Mouse (Mus musculus): ENCODE measurements around the gene Atp1a2.

The Atp1a2 gene

DNA sequence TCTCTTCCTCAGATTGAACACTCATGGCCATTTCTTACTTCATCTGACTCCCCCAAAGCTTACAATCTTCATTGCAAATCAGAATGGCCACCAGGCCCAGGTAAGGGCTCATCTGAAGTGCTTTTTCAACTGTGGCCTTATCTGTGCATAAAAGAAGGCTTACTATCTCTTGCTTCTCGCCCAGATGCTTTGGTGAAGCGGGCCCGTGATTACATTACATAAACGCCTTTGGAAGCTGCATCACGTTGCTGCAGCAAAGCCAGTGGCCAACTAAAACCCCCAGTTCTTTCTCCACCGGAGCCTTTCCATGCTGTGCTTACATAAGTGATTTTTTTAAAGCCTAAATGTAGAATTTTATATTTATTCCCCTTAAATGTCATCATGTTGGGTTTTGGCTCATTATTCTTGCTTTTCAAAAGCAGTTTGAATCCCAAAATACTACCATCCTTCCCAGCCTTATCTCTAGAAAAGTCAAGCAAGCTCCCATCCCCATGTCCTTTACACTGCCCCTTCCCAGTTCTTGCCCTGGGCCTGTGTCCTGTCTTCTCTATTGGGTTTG is 26.0 kb upstream of the Atp1a2 start:
- DNase-seq, result no peak

GRCm38 (mm10) chr1:172323298-172323697 is 25.4 kb upstream of the Atp1a2 start:
- no peak for DNase-seq

- DNase-seq, result no peak
Measured at GRCm38 (mm10) chr1:172322725-172323124, 24.9 kb upstream of the Atp1a2 start.

DNA sequence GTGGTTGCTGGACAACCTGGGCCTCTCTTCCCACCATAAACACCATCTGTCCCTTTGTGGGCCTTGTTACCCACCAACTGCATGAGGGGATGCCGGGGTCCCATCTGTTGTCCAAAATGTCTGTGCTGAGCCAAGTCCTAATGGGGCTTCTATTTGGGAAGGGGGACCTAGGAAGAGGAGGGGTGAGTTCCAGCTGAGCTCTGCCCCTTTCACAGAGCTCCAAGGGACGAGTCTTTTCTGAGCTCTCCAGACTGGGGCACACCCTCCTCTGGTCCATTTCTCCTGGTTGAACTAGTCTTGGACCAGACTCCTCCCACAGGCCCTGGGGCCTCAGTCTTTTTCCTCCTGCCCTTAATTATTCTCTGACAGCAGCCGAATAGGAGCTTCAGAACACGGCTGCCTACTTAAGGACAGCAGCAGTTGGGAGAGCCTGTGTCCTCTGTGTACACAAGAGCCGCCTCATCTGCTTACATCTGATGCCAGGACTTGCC is 22.1 kb upstream of the Atp1a2 start:
- no peak for DNase-seq

DNA sequence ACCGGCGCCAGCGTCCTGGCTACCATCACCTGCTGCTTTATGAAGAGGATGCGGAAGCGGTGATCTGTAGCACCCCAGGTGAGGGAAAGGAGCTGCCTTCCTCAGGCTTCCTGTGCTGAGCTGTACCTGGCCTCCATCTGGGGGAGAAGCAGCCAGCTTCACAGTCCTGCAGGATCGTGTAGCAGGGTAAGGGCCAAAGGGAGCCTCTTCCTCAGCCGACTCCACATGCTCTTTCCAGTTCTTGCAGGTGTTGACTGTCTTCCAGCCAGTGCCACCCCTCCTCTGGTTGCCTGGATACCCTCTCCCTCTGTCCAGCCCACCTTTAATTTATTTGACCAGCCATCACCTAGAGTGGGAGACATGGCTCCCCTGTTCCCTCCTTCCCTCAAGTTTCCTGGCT is 21.5 kb upstream of the Atp1a2 start:
- no peak for DNase-seq

DNA sequence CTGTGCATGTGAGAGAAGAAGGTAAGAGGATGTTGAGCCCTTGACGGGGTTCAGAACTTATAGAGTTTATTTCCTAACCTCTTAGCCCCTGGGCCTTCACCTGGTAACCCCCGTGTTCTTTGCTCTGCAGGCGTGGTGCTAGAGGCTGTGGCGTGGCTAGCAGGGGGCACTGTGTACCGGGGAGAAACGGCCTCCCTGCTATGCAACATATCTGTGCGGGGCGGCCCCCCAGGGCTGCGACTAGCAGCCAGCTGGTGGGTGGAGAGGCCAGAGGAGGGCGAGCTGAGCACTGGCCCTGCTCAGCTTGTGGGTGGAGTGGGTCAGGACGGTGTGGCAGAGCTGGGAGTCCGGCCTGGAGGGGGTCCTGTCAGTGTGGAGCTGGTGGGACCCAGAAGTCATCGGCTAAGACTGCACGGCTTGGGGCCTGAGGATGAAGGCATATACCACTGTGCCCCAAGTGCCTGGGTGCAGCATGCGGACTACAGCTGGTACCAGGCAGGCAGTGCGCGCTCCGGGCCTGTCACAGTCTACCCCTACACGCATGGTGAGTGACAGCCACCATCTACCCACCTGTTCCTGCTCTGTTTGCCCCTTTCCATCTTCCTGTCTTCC is 20.7 kb upstream of the Atp1a2 start:
- no peak for DNase-seq

- no peak for DNase-seq
Measured at GRCm38 (mm10) chr1:172317946-172318345, 20.1 kb upstream of the Atp1a2 start.

DNA sequence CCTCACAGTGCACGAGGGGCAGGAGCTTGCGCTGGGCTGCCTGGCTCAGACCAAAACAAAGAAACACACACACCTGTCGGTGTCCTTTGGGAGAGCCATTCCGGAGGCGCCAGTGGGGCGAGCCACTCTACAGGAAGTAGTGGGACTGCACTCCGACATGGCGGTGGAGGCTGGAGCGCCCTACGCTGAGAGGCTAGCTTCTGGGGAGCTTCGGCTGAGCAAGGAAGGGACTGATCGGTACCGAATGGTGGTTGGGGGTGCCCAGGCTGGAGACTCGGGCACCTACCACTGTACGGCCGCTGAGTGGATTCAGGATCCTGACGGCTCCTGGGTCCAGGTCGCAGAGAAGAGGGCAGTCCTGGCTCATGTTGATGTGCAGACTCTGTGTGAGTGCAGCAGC is 19.6 kb upstream of the Atp1a2 start:
- DNase-seq, result no peak

DNA sequence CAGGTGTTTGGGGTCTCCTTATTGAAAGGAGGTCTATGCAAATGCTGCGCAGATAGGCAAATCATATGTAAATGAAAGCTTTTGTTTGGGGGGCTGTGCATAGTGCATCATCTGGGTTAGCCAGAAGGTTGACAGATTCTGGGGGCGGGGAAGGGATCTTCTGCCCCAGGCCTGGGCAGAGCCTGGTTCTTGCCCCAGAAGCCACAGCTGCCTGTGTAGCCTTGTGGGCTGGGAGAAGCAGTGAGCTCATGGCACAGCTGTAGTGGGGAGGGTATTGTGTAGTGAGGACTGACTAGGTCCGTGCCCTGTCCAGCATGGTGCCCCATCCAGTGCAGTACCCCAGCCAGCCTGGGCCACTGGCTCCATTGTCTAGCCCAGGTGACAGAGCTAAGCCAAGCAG is 17.0 kb upstream of the Atp1a2 start:
- no peak for DNase-seq

DNA sequence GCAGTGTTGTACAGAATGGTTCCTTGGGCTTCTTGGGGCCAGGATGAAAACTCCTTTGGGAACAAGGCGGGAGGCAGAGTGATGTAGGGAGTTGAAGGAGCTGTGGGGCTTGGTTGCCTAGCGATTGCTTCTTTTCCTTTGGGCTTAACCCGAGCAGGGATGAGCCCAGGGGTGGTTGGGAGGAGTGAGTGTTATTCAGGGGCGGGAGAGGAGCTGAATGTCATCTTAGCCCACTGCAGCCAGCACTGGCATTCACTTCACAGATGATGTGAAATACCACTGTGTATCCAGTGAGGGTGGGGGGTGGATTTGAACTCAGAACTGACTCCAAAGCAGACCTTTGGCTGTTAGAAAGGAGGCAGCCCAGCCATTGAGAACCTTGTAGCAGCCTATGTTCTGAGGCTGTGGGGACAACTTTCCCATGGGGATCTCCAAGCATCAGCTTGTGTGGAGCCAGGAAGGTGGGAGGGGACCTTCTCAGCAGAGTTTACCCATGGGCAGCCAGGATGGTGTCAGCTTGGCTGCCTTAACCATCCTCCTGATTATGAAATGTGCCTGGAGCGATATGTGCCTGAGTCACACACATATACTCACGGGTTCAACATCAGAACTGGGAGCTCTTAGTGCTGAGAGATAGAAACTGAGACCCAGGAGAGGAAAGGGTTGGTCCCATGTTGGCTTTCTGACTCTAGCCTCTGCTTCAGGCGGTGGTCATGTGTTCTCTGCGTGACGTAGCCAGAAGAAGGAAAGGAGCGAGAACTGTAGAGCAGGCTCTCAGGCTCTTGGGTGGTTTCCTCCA is 15.9 kb upstream of the Atp1a2 start:
- no peak for DNase-seq

- DNase-seq, result no peak
Measured at GRCm38 (mm10) chr1:172312768-172313561, 15.1 kb upstream of the Atp1a2 start.

DNA sequence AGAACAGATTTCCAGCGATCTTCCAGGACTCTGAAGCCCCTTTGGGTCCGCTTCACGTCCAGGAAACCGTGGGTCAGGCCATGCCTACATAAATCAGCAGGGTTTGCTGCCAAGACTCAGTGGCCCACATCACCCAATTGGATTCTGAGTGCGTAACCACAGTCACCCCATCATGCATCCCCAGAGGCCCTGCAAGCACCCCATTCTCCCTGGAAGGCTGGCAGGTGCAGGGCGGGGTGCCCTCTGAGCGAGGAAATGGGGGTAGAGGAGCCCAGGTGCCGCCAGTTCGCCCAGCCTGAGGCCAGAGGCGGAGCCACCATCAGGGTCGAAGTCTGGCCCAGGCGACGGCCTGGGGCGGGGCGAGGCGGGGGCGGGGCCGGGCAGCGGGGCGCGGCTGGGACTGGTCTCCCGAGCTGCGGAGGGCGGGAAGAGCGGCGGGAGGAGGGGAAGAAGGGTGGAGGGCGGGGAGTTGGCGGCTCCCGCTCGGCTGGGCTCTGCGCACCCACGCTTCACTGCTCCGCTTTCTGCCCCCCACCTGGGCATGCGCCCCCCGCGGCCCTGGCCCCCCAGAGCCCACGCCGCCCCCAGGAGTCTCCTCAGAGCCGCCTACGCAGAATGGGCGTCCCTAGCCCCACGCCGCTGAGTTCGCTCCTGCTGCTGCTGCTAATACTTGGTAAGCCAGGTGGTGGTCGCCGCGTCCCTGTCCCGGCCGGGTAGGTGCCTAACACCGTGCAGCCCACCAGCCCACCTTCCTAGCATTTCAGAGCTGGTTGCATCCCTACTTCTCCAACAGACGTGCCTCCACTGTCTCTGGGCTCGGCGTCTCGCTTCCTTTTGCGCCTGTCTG is 14.3 kb upstream of the Atp1a2 start:
- peak; percentile 94 for DNase-seq

DNA sequence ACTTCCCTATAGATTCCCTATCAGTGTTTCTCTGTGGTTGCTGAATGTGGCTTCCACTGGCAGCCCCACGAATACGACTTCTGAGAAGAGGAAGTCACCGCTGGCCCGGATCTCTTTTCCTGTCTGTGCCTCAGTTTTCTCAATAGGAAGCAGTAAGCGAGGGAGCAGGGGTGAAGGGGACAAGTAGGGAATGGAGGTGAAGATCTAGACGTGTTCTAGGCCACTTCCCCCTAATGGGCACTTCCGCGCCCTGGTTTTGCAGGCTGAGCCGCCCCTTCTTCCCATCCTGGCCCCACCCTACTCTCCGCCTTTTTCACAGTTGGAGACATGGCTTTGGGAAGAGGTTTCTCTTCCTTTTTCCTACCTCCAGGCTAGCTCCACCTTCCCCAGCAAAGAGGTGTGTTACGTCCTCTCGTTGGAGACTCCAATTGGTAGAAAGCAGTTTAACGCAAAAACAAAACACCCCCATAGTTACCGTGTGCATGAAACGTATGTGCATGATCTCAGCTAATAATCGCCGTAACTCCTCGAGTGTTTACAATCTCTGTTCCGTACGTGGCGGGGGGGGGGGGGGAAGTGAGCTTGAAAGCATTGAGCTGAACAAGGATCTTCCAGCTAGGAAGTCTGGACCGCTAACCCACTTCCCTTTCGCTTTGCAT is 13.5 kb upstream of the Atp1a2 start:
- peak; percentile 50 for DNase-seq

DNA sequence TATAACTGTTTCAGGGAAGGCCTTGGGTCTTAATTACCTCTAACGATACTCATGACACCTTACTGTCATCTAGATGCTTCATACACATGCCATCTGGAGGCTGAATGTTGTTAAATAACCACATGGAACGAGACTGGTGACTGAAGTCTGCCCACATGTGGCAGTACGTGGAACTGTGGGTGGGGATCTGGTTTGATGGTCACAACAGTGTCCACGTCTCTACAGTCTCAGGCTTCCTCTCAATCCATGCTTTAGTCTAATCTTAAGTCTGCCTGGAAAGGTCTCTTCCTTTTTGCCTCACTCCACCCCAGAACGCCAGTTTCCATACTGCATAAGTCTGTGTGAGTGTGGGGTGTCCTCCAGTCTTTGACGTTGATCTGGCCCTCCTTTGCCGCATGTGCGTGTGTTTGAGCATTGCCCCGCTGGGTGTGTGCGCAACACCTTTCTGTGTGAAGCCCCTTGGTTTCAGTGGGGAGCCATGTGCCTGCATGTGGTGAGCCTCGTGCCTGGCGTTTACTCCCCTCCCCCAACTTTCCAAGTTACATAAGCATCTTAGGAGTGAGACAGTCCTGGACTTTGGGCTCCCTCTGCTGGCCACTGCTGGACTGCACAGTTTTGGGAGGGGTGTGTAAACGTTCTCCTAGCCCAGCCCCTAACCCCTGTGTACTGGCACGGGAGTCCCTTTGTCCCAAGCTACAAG is 12.0 kb upstream of the Atp1a2 start:
- DNase-seq, result peak; percentile 90

DNA sequence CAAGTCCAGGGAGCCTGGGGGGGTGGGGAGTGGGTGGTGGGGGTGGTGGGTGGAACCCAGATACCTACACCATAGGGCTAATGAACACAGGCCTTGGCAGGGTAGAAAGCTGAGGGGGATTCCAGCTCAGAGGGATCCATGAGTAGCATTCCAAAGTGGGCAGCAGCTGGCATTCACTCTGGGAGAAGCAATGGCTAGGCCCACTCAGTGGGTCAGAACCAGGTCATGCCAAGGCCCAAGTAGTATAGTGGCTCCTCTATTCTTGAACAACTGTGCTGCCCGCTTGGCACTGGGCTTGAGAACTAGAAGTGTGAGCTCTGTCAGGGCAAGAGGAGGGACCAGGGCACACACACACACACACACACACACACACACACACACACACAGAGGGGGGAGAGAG is 10.5 kb upstream of the Atp1a2 start:
- no peak for DNase-seq

- DNase-seq, result no peak
Measured at GRCm38 (mm10) chr1:172307936-172308335, 10.1 kb upstream of the Atp1a2 start.

DNA sequence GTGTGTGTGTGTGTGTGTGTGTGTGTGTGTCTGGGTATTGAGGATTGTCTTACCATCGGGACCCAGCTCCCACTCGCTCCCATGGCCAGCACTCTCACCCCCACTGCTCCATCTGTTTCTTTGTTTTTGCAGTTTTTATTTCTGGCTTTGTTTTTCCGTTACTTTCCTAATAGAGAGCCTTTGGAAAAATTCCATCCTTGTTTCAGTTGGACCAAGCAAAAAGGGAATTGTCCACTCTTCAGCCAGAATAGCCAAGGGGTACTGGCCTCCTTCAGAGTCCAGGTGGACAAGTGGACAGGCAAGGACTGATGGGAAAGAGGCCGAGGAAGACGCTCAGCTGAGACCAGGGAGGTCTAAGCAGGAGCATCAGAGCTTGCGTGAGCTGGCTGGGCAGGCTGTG is 9.0 kb upstream of the Atp1a2 start:
- DNase-seq, result no peak

DNA sequence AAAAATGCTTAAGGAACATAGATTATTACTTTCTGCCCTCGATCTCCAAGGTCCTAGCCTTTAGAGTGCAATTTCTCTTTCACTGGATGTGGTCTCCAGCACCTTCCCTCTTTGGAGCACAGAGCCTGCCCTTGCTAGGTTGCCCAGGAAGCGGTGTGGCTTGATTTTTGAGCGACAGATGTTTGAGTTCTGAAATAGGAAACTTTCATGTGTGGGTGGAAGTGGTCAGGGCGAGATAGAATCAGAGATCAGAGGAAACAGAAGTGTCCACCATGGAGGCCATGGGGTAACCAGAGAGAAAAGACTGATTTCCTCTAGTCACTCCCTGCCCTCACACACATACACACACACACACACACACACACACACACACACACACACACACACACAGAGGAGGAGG is 8.3 kb upstream of the Atp1a2 start:
- DNase-seq, result no peak

DNA sequence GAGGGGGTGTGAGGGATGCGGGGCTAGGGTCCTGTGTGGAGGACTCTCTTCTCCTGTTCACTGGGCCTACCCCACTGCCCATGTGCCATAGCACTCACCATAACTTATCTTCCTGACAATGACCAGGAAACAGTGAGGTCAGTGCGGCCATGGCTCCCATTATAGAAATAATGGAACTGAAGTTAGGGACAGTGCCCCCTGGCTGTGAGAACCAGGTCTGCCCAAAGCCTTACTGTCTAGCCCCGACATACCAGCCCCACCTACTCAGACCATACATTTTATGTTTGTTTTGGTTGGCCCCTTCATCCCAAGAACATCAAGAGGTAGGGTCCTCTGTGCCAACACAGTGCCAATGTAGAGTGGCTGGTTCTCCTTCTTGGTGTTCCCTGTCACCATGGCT is 7.8 kb upstream of the Atp1a2 start:
- DNase-seq, result no peak

GRCm38 (mm10) chr1:172305153-172305552 is 7.3 kb upstream of the Atp1a2 start:
- no peak for DNase-seq

DNA sequence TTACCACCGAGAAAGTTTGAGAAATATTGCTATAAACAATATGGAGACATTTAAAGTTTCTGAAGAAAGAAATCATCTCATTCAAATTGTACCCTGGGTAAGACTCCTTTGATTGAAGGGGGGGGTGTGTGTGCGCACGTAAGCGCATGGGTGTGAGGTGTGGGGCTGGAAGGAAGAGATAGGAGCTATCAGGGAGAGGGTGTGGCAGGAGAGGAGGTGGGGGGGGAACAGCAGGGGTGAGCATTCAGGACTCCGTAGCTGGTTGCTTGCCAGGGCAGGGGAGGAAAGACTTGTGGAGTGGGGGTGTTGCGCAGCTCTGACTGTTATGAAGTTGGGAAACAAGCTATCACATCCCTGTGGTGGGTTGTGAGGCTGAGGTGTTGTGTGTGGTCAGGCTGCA is 6.6 kb upstream of the Atp1a2 start:
- DNase-seq, result no peak
